Mouse (Mus musculus) ES-E14 (cell line): ENCODE measurements around the gene Arhgap19.

Experiments used
- CHD2 ChIP-seq: IDR thresholded peaks from 2 replicates; pipeline ENCODE4 v1.6.1; 2014; ENCODE audit warnings: mild to moderate bottlenecking, low read depth, low read length, inconsistent platforms
- HCFC1 ChIP-seq: IDR thresholded peaks from 2 replicates; pipeline ENCODE4 v1.6.1; 2012; ENCODE audit warnings: low read length, inconsistent platforms, borderline replicate concordance; ENCODE audit not compliant: insufficient read depth
- MAFK ChIP-seq: IDR thresholded peaks from 2 replicates; pipeline ENCODE4 v1.6.1; 2014; ENCODE audit warnings: mild to moderate bottlenecking, low read depth, low read length, inconsistent platforms; ENCODE audit not compliant: insufficient read depth
- ZC3H11A ChIP-seq: IDR thresholded peaks from 2 replicates; pipeline ENCODE4 v1.6.1; 2012; ENCODE audit warnings: low read depth, mild to moderate bottlenecking, inconsistent platforms, low read length, borderline replicate concordance
- ZNF384 ChIP-seq: IDR thresholded peaks from 2 replicates; pipeline ENCODE4 v1.6.1; 2012; ENCODE audit warnings: low read depth, low read length, inconsistent platforms

GRCm38 (mm10) chr19:41789110-41789961 lies 12.5 kb downstream of the Arhgap19 start:
- no peak for TF ChIP-seq ZC3H11A
- no peak for TF ChIP-seq HCFC1
- TF ChIP-seq CHD2 = no peak
- TF ChIP-seq MAFK = no peak
- TF ChIP-seq ZNF384 = no peak
